Comparison of ENCODE assay signal across 20 mouse cellular contexts in genomic region chr2:160345644-160346043, GRCm38 (mm10). TPM values are rescaled to one million over a fixed set of nuclear protein-coding genes. Genes with fewer than 3 reads are reported as not detected.
"Had no signal": no experiment of that assay in that cellular context is flagged by ENCODE, and none has a peak within 500 bp of the region (broad histone marks: within the 10 kb centered on the region; RNA-seq: fewer than 3 reads in every experiment).

No protein-coding gene starts in this region.

- H3K9me3 ChIP-seq: liver, embryonic 13.5 days; liver, embryonic 15.5 days; lung, embryonic 15.5 days; megakaryocyte, embryonic 14.5 days; midbrain, embryonic 13.5 days; midbrain, embryonic 15.5 days; neural tube, embryonic 12.5 days had no signal

- H3K27ac ChIP-seq: liver, embryonic 13.5 days; liver, embryonic 15.5 days; lung, embryonic 15.5 days; macrophage; midbrain, embryonic 13.5 days; midbrain, embryonic 15.5 days; neural tube, embryonic 12.5 days had no signal

- ATAC-seq: liver, postnatal 0 days; lung, postnatal 0 days; midbrain, embryonic 13.5 days; midbrain, embryonic 15.5 days had no signal

- H3K9ac ChIP-seq: liver, embryonic 13.5 days; liver, embryonic 15.5 days; liver, postnatal 0 days; lung, embryonic 15.5 days; midbrain, embryonic 13.5 days; midbrain, embryonic 15.5 days; neural tube, embryonic 12.5 days had no signal

- DNase-seq: liver, embryonic 13.5 days; liver, postnatal 0 days; lung, adult 2 months; lung, postnatal 14 days; lung, postnatal 36 days; right cerebral cortex, postnatal 14 days; thymus, adult 18-20 months; thymus, postnatal 14 days; thymus, postnatal 36 days had no signal

- H3K27me3 ChIP-seq: liver, embryonic 13.5 days; liver, embryonic 15.5 days; lung, embryonic 15.5 days; midbrain, embryonic 13.5 days; midbrain, embryonic 15.5 days; neural tube, embryonic 12.5 days had no signal

- H3K4me3 ChIP-seq: liver, embryonic 13.5 days; liver, embryonic 15.5 days; lung, embryonic 15.5 days; megakaryocyte, embryonic 14.5 days; midbrain, embryonic 13.5 days; midbrain, embryonic 15.5 days; neural tube, embryonic 12.5 days had no signal

- H3K4me2 ChIP-seq: liver, embryonic 11.5 days; liver, embryonic 13.5 days; liver, embryonic 15.5 days; lung, embryonic 15.5 days; midbrain, embryonic 11.5 days; midbrain, embryonic 13.5 days; midbrain, embryonic 15.5 days; neural tube, embryonic 12.5 days had no signal

- H3K36me3 ChIP-seq: liver, embryonic 13.5 days; liver, embryonic 15.5 days; lung, embryonic 15.5 days; midbrain, embryonic 13.5 days; midbrain, embryonic 15.5 days; neural tube, embryonic 12.5 days had no signal

- H3K4me1 ChIP-seq: liver, embryonic 13.5 days; lung, embryonic 15.5 days; megakaryocyte, embryonic 14.5 days; midbrain, embryonic 13.5 days; midbrain, embryonic 15.5 days; neural tube, embryonic 12.5 days had no signal

RNA-seq across cellular contexts. Expression of gene Gm826, which starts 11.7 kb away (rescaled TPM):
- polyA plus RNA-seq: midbrain, embryonic 11.5 days; midbrain, embryonic 13.5 days; midbrain, embryonic 15.5 days; neural tube, embryonic 14.5 days had no signal
